Mouse (Mus musculus): ENCODE measurements around the gene Znrd1as.

- TF ChIP-seq CTCF (IDR thresholded peaks at IDR 0.05; ENCODE audit: control insufficient read depth, insufficient read depth, low read length) (no peak), POLR2A (IDR thresholded peaks at IDR 0.05; ENCODE audit: borderline replicate concordance, control insufficient read depth, low read depth, low read length) (no peak)
Observed at GRCm38 (mm10) chr17:37009460-37010042, 51.2 kb downstream of the Znrd1as start.

All from bone marrow, adult 2 months (tissue).